Mouse (Mus musculus) liver, embryonic 14.5 days (tissue): Measurements from ENCODE around the gene Calm1.

Experiments
- CTCF ChIP-seq: IDR thresholded peaks from 2 replicates; pipeline ENCODE4 v1.5.1; 2016; ENCODE audit warnings: antibody characterized with exemption, low read depth, control low read depth
- EP300 ChIP-seq: IDR thresholded peaks from 2 replicates; pipeline ENCODE4 v1.6.1; 2016; ENCODE audit warnings: antibody characterized with exemption, low read depth

- TF ChIP-seq CTCF, result no peak
- TF ChIP-seq EP300, result no peak
Observed at GRCm38 (mm10) chr12:100172481-100172880, 26.8 kb upstream of the Calm1 start.
